7 mouse cellular contexts compared by ENCODE assay signal in genomic region chr16:87354075-87354583, GRCm38 (mm10). TPM values are rescaled to one million over a fixed set of nuclear protein-coding genes. Genes with fewer than 3 reads are reported as not detected.
DNase-seq lines count a peak whose midpoint lies in the region; ATAC-seq lines count a peak whose summit lies in the region.

TSS of gene N6amt1 (plus strand) at chr16:87354185.

- no peaks in the 10 kb centered on the region for H3K9me3 ChIP-seq in intestine, embryonic 16.5 days (ENCODE audit: control insufficient read depth, low read length)
- H3K9me3 ChIP-seq in midbrain, embryonic 11.5 days (ENCODE audit: control insufficient read depth, low read length) = no peaks in the 10 kb centered on the region

- WGBS in intestine, embryonic 16.5 days = under 1% methylated on average over 48 of the region's 48 CpGs
- WGBS in midbrain, embryonic 11.5 days = under 1% methylated on average over 48 of the region's 48 CpGs

- peak within 1 kb of the TSS; percentile 81 for H3K4me3 ChIP-seq in intestine, embryonic 16.5 days (ENCODE audit: low read length)
- peak within 1 kb of the TSS; percentile 73 for H3K4me3 ChIP-seq in midbrain, embryonic 11.5 days (ENCODE audit: low read depth, low read length)

- H3K27ac ChIP-seq in intestine, embryonic 16.5 days (ENCODE audit: low read length) = peak within 1 kb of the TSS; percentile 95
- H3K27ac ChIP-seq in midbrain, embryonic 11.5 days (ENCODE audit: low read depth, low read length) = peak within 1 kb of the TSS; percentile 84

- H3K4me2 ChIP-seq in intestine, embryonic 16.5 days (ENCODE audit: low read depth, low read length) = peak within 1 kb of the TSS; percentile 64
- H3K4me2 ChIP-seq in midbrain, embryonic 11.5 days = peak within 1 kb of the TSS; percentile 46

- peak; percentile 100 for ATAC-seq in intestine, embryonic 16.5 days
- peak; percentile 99 for ATAC-seq in midbrain, embryonic 11.5 days (ENCODE audit: low FRiP score)

- peak within 1 kb of the TSS; percentile 89 for H3K9ac ChIP-seq in intestine, embryonic 16.5 days (ENCODE audit: low read depth, low read length)
- peak within 1 kb of the TSS; percentile 90 for H3K9ac ChIP-seq in midbrain, embryonic 11.5 days (ENCODE audit: low read length)

- intact Hi-C loops in left cerebral cortex, postnatal 36 days (cut with DNase I) = no loop called here

- peak; percentile 96 for DNase-seq in adrenal gland, adult 2 months
- DNase-seq in embryo, embryonic 11.5 days (ENCODE audit: low read depth, low spot score) = peak; percentile 93
- DNase-seq in gastrocnemius, postnatal 4 days (ENCODE audit: low spot score in 2 of 2) = peak; percentile 80 to 93
- DNase-seq in left cerebral cortex, postnatal 36 days (ENCODE audit: low spot score in 2 of 2) = peak; percentile 96
- peak; percentile 99 for DNase-seq in midbrain, embryonic 11.5 days (ENCODE audit: low spot score, missing footprints)
- peak; percentile 94 for DNase-seq in skeletal muscle tissue, adult 2 months (ENCODE audit: low read depth, low spot score)

- no peaks in the 10 kb centered on the region for H3K4me1 ChIP-seq in intestine, embryonic 16.5 days (ENCODE audit: control insufficient read depth, insufficient read depth, low read length)
- no peaks in the 10 kb centered on the region for H3K4me1 ChIP-seq in midbrain, embryonic 11.5 days (ENCODE audit: control insufficient read depth, insufficient read depth, low read length)

- H3K36me3 ChIP-seq in intestine, embryonic 16.5 days (ENCODE audit: control insufficient read depth, insufficient read depth, low read length) = 0 out of 2 replicates have a peak, but pooled peaks cover 5% of the 10 kb centered on the region
- no peaks in the 10 kb centered on the region; the same call in 1 of the 2 replicates for H3K36me3 ChIP-seq in midbrain, embryonic 11.5 days (ENCODE audit: control insufficient read depth, insufficient read depth, low read length)

- no peaks in the 10 kb centered on the region for H3K27me3 ChIP-seq in intestine, embryonic 16.5 days (replicated peaks; ENCODE audit: control insufficient read depth, insufficient read depth, low read length)
- no peaks in the 10 kb centered on the region for H3K27me3 ChIP-seq in midbrain, embryonic 11.5 days (ENCODE audit: control insufficient read depth, insufficient read depth, low read length)

RNA-seq across cellular contexts. Expression of gene N6amt1, which starts in this region (rescaled TPM):
- total RNA-seq in adrenal gland, adult 2 months (2021) = 10 to 100 TPM; 20.1 to 23.7 TPM
- polyA plus RNA-seq in adrenal gland, adult 2 months (2012; rRNA removed) = 5.1 and 5.5 TPM in 2 replicates
- 10 to 100 TPM; 14.0 to 14.4 TPM for total RNA-seq in gastrocnemius, postnatal 4 days (2021)
- 18.8 and 20.4 TPM in 2 replicates for polyA plus RNA-seq in intestine, embryonic 16.5 days (2015; fragmentation: Nextera tagmentation; extraction: Ambion mirVana)
- total RNA-seq in left cerebral cortex, postnatal 36 days (2021) = 10 to 100 TPM; 19.1 to 19.3 TPM
- polyA plus RNA-seq in midbrain, embryonic 11.5 days (2014; fragmentation: Nextera tagmentation; extraction: Ambion mirVana) = 14.7 and 15.3 TPM in 2 replicates

Comparison
In these comparisons a context has a peak if more than half of its experiments do, and no peak if none do; other contexts are left out.
1. Peak in every context shown above with its lines: DNase-seq, ATAC-seq, H3K4me3 ChIP-seq and H3K27ac ChIP-seq.